Mouse (Mus musculus) forebrain, embryonic 16.5 days (tissue): ENCODE measurements around the gene Neurod6. TPM values are rescaled to one million over a fixed set of nuclear protein-coding genes. Genes with fewer than 3 reads are reported as not detected.
A peak's percentile ranks its signal among the peaks of the same experiment; 100 is the strongest.
"Not testable (repeated sequence)": the region's sequence is repeated elsewhere in the genome, so short reads cannot be mapped to it uniquely, and the experiment has no call there.

ENCODE experiments used
- ATAC-seq: fragments of 200-750 bp; cut with Nextera tagmentation; 2 replicates; pipeline ENCODE4 v1.8.0; 2017; ENCODE audit warnings: mild to moderate bottlenecking, moderate library complexity
- H3K27ac ChIP-seq: fragments of 300-500 bp; sonication (generic); 2 replicates; pipeline ENCODE4 v1.5.1; 2014; ENCODE audit warnings: low read length, control low read depth
- H3K27me3 ChIP-seq: fragments of 300-500 bp; sonication (generic); replicated peaks from 2 replicates; pipeline ENCODE4 v1.6.1; 2014; ENCODE audit warnings: low read length; ENCODE audit not compliant: control insufficient read depth, insufficient read depth
- H3K36me3 ChIP-seq: fragments of 300-500 bp; sonication (generic); 2 replicates; pipeline ENCODE4 v1.6.1; 2014; ENCODE audit not compliant: control insufficient read depth, insufficient read depth
- H3K4me1 ChIP-seq: fragments of 300-500 bp; sonication (generic); replicated peaks from 2 replicates; pipeline ENCODE4 v1.6.1; 2014; ENCODE audit warnings: low read length; ENCODE audit not compliant: control insufficient read depth, insufficient read depth
- H3K4me2 ChIP-seq: fragments of 300-500 bp; sonication (generic); 2 replicates; pipeline ENCODE4 v1.6.1; 2014; ENCODE audit warnings: mild to moderate bottlenecking, low read length, control low read depth
- H3K4me3 ChIP-seq: fragments of 300-500 bp; sonication (generic); replicated peaks from 2 replicates; pipeline ENCODE4 v1.5.1; 2014; ENCODE audit warnings: mild to moderate bottlenecking, low read length, control low read depth
- H3K9ac ChIP-seq: fragments of 300-500 bp; sonication (generic); replicated peaks from 2 replicates; pipeline ENCODE4 v1.6.1; 2014; ENCODE audit warnings: low read depth, low read length, control low read depth
- H3K9me3 ChIP-seq: fragments of 300-500 bp; sonication (generic); 2 replicates; pipeline ENCODE4 v1.6.1; 2016; ENCODE audit warnings: low read length; ENCODE audit not compliant: control insufficient read depth
- WGBS: fragments of 180-500 bp; shearing (Covaris S2); extraction: QIAGEN DNeasy Blood & Tissue Kit; methylation state at CpG from one replicate; pipeline ENCODE4 v1.1.7; 2014; 5-methylcytosine and 5-hydroxymethylcytosine counted together
- polyA plus RNA-seq: library from polyadenylated mRNA; unstranded; fragments of >200 nt; fragmentation: Nextera tagmentation; extraction: Ambion mirVana; gene quantifications from 2 replicates; pipeline ENCODE4 v1.2.1, GENCODE M21; 2015

Neurod6 gene
- 468 and 578 TPM in 2 replicates for polyA plus RNA-seq

DNA sequence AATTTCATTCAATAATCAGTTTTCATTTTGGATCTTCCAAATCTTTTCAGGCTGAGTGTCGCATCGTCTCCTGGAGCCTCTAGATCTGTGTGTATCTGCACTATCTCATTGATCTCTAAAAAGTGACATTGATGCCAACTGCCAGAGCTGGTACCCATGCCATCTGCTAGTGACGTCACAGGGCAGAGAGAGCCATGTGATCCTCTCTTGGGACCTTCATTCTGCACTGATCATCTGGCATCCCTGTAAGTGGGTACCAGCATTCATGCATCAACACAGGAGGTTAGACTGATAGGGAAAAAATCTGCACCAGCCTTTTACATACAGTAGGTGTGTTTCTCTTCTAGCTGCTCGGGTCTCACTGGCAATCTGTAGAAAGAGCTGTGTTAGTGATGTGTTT, at the start of gene Neurod6:
Neurod6 (minus strand) TSS at position 290 of the 400 bp plus-strand sequence.
- H3K9ac ChIP-seq, result peak within 1 kb of the TSS; percentile 61
- peaks cover 23% of the 10 kb centered on the region for H3K4me1 ChIP-seq
- H3K27me3 ChIP-seq, result no peaks in the 10 kb centered on the region
- no peaks in the 10 kb centered on the region for H3K9me3 ChIP-seq
- H3K36me3 ChIP-seq, result no peaks in the 10 kb centered on the region
- H3K4me2 ChIP-seq, result peak within 1 kb of the TSS; percentile 61
- ATAC-seq, result peak; percentile 89
- H3K4me3 ChIP-seq, result peak within 1 kb of the TSS; percentile 49
- 24% methylated on average over 4 of the region's 4 CpGs for WGBS
- H3K27ac ChIP-seq, result peak within 1 kb of the TSS; percentile 99

DNA sequence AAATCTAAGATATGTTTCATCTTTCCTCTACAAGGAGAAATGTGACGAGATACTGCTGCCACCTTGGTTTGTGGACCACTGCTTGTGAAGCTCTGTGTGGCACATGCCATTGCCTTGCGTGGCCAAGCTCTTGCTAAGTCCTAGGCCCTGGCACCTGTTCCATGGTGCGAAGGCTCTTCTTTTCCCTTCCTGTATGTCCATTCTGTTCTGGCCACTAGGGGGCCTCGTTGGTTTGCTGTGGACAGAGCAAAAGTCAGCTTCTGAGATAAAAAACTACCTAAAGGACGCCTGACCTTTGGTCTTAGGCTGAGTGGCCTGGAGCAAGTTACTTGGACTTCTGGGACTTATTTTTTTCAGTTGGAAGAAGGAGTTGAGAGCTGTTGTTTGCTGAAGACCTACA, 36.1 kb upstream of the Neurod6 start:
- Histone ChIP-seq H3K36me3 (no peaks in the 10 kb centered on the region), H3K27ac (no peak overlapping the region), H3K4me2 (no peak overlapping the region), H3K9me3 (no peaks in the 10 kb centered on the region), H3K4me3 (no peak overlapping the region), H3K4me1 (no peaks in the 10 kb centered on the region), H3K27me3 (no peaks in the 10 kb centered on the region), H3K9ac (no peak overlapping the region)
- no peak for ATAC-seq
- WGBS, result 37% methylated on average over 5 of the region's 5 CpGs

DNA sequence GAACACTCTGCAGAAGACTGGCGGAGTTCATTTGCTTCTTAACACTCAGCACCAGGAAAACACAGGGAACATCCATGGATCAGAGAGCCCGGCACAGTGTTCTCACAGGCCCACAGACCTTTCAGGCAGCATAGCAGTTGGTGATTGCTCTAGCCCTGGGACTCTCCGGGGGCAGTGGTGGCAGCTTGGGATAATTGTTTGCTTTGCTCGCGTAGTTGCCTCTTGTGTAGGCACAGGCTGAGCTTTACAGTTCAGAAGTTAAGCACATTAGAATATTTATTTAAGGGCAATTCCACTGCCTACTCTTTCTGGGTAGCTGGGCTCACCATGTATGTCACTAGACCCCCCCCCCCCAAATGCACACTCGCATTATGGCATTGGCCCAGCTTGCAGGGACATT, 34.4 kb upstream of the Neurod6 start:
- Histone ChIP-seq H3K4me3 (no peak overlapping the region), H3K4me1 (no peaks in the 10 kb centered on the region), H3K36me3 (no peaks in the 10 kb centered on the region), H3K27me3 (no peaks in the 10 kb centered on the region), H3K9ac (no peak overlapping the region), H3K9me3 (no peaks in the 10 kb centered on the region), H3K27ac (no peak overlapping the region), H3K4me2 (no peak overlapping the region)
- WGBS, result 89% methylated on average over 6 of the region's 6 CpGs
- no peak for ATAC-seq

DNA sequence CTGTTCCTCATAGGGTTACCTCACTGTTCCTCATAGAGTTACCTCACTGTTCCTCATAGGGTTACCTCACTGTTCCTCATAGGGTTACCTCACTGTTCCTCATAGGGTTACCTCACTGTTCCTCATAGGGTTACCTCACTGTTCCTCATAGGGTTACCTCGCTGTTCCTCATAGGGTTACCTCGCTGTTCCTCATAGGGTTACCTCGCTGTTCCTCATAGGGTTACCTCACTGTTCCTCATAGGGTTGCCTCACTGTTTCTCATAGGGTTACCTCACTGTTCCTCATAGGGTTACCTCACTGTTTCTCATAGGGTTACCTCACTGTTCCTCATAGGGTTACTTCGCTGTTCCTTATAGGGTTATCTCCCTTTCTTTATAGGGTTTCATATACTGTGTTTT, 29.9 kb upstream of the Neurod6 start:
- WGBS, result 92% methylated on average over 4 of the region's 4 CpGs
- H3K27me3 ChIP-seq, result not testable (repeated sequence)

DNA sequence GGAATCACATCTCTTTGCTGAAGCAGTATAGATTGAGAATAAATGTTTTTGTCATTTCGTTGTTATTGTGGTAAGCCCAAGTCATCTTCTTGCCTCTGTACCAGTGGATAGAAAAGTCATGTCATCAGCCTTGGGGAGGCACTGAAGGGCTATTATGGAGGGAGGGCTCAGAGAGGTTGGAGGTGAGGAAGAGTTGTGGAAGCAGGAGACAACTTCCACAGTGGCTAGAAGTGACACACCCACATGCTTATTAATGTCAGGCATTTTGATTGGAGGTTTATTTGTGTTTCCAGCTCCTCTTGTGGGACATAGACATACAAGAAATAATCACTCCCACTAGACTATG, 23.7 kb upstream of the Neurod6 start:
- H3K9ac ChIP-seq, result no peak overlapping the region
- no peak overlapping the region for H3K4me2 ChIP-seq
- 79% methylated on average over 1 of the region's 1 CpGs for WGBS
- no peak overlapping the region for H3K4me3 ChIP-seq
- no peaks in the 10 kb centered on the region for H3K9me3 ChIP-seq
- no peaks in the 10 kb centered on the region for H3K36me3 ChIP-seq
- ATAC-seq, result no peak
- no peak overlapping the region for H3K27ac ChIP-seq
- no peaks in the 10 kb centered on the region for H3K27me3 ChIP-seq
- H3K4me1 ChIP-seq, result peaks cover 14% of the 10 kb centered on the region; the same call in 1 of the 2 replicates

More for the DNA sequence above, 29.9 kb upstream of the Neurod6 start:
- H3K4me1 ChIP-seq, H3K4me2 ChIP-seq, H3K9me3 ChIP-seq, ATAC-seq, H3K9ac ChIP-seq, H3K4me3 ChIP-seq, H3K36me3 ChIP-seq, H3K27ac ChIP-seq: not testable (repeated sequence)

DNA sequence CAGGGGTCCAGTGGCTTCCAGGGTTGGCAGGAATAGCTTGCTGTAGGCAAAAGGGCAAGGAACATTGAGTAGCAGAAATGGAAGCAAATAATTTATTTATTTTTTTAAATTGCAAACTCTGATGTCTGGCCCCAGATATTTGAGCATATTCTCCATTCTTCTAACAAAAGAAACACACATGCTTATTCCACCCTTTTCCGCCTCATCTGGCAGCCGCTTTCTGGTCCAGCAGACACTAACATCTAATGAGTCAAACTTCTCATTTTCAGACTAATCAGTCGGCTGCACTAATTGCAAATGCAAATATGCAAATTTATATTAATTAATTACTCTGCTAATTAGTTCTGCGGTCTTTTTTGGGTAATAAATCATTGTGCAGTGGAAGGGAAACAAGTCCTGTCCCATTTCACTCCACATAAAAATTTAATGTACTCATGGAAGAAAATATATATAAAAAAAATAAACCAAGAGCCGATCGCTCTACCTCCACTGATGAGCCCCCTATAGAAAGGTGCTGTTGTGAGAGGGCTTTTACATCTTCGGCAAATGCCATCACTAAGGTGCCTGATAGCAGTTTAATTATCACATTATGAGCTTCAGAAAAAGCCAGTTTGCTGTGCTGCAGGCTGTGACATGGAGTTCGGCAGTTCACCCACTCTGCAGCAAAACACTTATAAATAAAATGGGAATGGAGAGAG, 23.1 kb upstream of the Neurod6 start:
- no peak overlapping the region for H3K4me2 ChIP-seq
- H3K4me3 ChIP-seq, result no peak overlapping the region
- WGBS, result 37% methylated on average over 8 of the region's 8 CpGs
- no peaks in the 10 kb centered on the region for H3K36me3 ChIP-seq
- peak; percentile 61; the same call in 1 of the 2 replicates for ATAC-seq
- no peak overlapping the region for H3K9ac ChIP-seq
- peak overlapping the region; percentile 57 for H3K27ac ChIP-seq
- no peaks in the 10 kb centered on the region for H3K27me3 ChIP-seq
- peaks cover 14% of the 10 kb centered on the region; the same call in 1 of the 2 replicates for H3K4me1 ChIP-seq
- H3K9me3 ChIP-seq, result no peaks in the 10 kb centered on the region

DNA sequence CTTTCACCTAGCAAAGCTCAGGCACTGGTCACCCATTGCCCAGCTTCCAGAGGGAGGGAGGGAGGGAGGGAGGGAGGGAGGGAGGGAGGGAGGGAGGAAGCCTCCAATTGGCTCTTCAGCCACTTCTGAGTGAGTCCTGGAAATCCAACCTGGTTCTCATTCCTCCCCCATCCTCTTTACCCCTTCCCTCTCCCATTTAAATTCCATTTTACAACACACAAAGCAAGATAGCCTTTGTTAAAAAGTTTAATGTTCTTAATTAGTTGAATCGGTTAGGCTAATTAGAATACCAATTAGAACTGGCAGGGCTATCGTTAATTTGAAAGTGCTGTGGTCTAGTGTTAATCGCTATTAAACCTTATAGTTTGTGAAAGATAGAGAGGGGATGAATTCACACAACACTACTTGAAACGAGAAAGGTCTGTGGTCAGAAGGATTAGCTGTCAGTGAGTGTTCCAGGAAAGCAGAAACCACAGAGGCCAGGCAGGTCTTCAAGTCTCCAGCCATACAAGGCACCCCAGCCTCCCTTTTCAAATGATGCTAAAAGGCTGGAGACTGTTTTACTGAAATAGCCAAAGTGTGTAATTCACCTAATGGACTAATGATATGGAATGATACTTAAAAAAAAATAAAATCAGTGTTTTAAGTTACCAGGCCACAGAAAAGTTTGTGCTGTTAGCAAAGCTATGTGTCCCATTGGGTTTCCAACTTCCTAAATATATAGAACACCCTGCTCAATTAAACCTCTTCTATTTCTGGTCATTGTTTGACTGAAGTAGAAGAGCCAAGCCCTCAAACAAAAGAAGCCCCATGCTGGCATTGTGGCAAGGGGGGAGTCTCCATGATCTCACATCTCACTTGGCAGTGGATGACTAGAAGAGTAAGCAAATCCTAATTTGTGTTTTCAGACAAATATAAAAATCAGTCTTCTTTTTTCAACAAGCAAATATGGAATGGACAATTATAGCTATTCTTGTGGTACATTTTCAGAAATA, 19.6 kb upstream of the Neurod6 start:
- Histone ChIP-seq H3K4me3 (no peak overlapping the region), H3K27me3 (no peaks in the 10 kb centered on the region), H3K9me3 (no peaks in the 10 kb centered on the region), H3K27ac (peak overlapping the region; percentile 44), H3K9ac (no peak overlapping the region), H3K4me1 (peaks cover 14% of the 10 kb centered on the region; the same call in 1 of the 2 replicates), H3K36me3 (no peaks in the 10 kb centered on the region), H3K4me2 (no peak overlapping the region)
- peak; percentile 78 for ATAC-seq
- WGBS, result 5% methylated on average over 4 of the region's 4 CpGs

DNA sequence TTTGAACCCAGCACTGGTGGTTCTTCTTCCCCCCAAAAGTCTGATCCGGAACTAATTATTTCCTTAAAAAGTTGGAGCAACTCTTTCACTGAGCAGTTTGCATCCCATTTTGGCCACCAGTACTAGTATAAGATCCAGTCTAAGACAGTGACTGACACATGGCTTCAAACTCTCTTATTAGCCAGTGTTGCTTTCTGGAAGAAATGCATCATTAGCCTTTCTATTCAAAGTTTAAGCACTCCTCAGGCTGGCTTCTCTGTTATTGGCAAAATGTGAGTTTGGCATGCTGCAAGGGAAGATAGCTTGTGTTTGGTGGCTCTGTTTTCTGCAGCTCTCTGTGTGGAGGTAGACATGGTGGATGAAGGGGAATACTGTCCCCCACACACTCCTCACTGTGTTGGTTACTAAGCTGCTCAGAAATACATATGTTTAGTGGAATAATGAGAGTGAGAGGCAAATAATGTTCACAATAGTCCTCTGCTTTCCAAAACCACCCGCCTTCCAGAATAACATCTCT, 9.0 kb upstream of the Neurod6 start:
- WGBS, result 64% methylated on average over 2 of the region's 2 CpGs
- ATAC-seq, result peak; percentile 81
- H3K36me3 ChIP-seq, result no peaks in the 10 kb centered on the region
- H3K9ac ChIP-seq, result no peak overlapping the region
- no peak overlapping the region for H3K4me3 ChIP-seq
- no peak overlapping the region for H3K27ac ChIP-seq
- 0 out of 2 replicates have a peak, but pooled peaks cover 3% of the 10 kb centered on the region for H3K4me1 ChIP-seq
- no peak overlapping the region for H3K4me2 ChIP-seq
- no peaks in the 10 kb centered on the region for H3K9me3 ChIP-seq
- H3K27me3 ChIP-seq, result no peaks in the 10 kb centered on the region

DNA sequence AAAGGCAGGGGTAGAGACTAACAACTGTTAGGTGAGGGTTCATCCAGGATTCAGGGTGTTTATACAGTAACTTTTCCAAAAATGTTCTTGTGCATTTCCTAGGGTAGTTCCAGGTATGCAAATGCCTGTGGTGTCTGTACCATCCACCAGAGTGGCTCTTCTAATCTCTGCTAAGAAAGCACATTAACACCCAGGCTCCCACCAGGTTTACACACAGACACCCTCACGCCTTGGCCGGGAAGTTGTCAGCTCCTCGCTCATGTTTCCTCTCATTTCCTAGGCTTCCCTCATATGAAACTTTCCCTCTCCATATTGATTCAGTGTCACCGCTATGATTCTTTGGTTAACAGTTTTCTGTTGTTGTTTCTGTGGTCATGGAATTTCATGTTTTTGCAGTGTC, 2.4 kb upstream of the Neurod6 start:
- Histone ChIP-seq H3K36me3 (no peaks in the 10 kb centered on the region), H3K4me3 (no peak overlapping the region), H3K4me2 (peak overlapping the region; percentile 26), H3K27ac (peak overlapping the region; percentile 75), H3K27me3 (no peaks in the 10 kb centered on the region), H3K9ac (0 out of 2 replicates have a peak overlapping the region, but pooled peaks have one; percentile 6), H3K4me1 (peaks cover 10% of the 10 kb centered on the region; the same call in 1 of the 2 replicates), H3K9me3 (no peaks in the 10 kb centered on the region)
- no peak for ATAC-seq
- WGBS, result 61% methylated on average over 4 of the region's 4 CpGs
